Mouse (Mus musculus): Measurements from ENCODE around the gene Arvcf. TPM values are rescaled to one million over a fixed set of nuclear protein-coding genes. Genes with fewer than 3 reads are reported as not detected.
A peak's percentile ranks its signal among the peaks of the same experiment; 100 is the strongest.

The Arvcf gene
- polyA plus RNA-seq, 1 experiment from 2014 or later: 71.2 TPM

DNA sequence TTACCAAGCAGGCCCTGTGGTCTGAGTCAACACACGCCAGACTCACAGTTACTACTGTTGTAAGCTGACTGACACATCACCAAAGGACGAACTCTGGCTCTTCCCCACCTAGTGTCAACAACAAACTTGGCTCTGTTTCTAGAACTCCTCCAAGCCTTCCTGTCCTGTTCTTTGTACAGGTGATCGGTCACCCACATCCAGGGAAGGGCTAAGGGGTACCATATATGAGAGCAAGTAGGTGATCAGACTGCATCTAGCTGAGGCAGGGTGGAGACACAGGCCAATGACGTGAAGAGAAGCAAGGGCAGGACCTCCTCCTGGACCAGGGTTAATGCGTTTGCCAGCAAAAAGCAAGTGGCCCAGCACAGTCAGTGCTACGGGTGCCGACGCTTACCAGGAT is 6.4 kb upstream of the Arvcf start:
- WGBS: 88% methylated on average over 8 of the region's 8 CpGs
- Histone ChIP-seq H3K4me3 (no peak overlapping the region), H3K36me3 (replicated peaks) (0 out of 2 replicates have a peak, but pooled peaks cover 3% of the 10 kb centered on the region), H3K4me1 (peaks cover 21% of the 10 kb centered on the region), H3K27me3 (replicated peaks; ENCODE audit: low read depth, poor library complexity, severe bottlenecking) (peaks cover 6% of the 10 kb centered on the region), H3K27ac (replicated peaks) (no peak overlapping the region), H3K9me3 (no peaks in the 10 kb centered on the region)
- no peak for DNase-seq (ENCODE audit: low spot score)

GRCm38 (mm10) chr16:18342076-18342475 is 5.9 kb upstream of the Arvcf start:
- peaks cover 11% of the 10 kb centered on the region for H3K27me3 ChIP-seq (replicated peaks; ENCODE audit: low read depth, poor library complexity, severe bottlenecking)
- H3K4me1 ChIP-seq: peaks cover 22% of the 10 kb centered on the region

DNA sequence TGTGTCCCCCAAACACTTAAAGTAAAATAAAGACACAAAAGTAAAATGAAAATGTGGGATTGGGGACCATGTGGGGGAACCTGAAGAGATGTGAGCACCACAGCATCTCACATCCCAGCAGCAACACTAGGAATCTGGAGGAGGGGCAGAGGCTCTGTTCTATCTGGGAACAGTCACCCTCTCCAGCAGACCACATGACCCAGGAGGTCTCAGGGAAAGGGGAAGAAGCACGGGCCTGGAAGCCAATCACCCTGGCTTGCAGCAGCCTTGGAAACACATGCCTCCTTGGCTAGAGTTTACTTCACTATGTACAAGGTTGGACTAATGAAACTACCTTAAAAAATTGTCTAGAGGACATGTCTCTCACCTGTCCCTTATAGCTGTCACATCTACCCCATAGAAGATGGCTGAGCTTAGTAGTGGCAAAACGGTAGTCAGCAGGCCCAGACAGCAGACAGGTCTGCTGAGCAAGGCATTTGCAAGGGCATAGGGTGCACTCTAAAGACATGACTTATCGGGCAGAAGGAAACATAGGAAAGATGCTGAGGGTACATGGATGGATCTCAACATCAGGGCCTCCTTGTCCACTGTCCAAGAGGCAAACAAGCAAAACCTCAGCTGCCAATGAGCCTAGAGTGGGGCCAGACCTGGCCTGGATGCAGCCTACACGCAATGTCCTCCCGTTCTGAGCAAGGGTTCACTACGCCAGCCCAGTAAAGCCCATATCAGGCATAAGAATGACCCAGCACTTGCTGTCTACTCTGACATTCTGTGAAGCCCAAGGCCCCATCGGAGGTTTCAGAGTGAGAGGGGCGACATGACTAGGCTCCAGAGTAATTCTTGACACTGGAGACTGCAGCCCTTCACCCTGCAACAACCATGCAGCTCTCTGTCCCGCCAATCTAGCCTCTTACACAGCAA is 5.1 kb upstream of the Arvcf start:
- peaks cover 31% of the 10 kb centered on the region for H3K4me1 ChIP-seq
- peaks cover 19% of the 10 kb centered on the region for H3K27me3 ChIP-seq (replicated peaks; ENCODE audit: low read depth, poor library complexity, severe bottlenecking)
- no peak for DNase-seq (ENCODE audit: low spot score)
- peak overlapping the region; percentile 63 for H3K4me3 ChIP-seq
- WGBS: 55% methylated on average over 9 of the region's 9 CpGs
- 0 out of 2 replicates have a peak, but pooled peaks cover 3% of the 10 kb centered on the region for H3K36me3 ChIP-seq (replicated peaks)
- H3K27ac ChIP-seq (replicated peaks): peak overlapping the region; percentile 66
- H3K9me3 ChIP-seq: no peaks in the 10 kb centered on the region

More at GRCm38 (mm10) chr16:18342076-18342475, 5.9 kb upstream of the Arvcf start:
- DNase-seq (ENCODE audit: low spot score): no peak
- Histone ChIP-seq H3K4me3 (no peak overlapping the region), H3K27ac (replicated peaks) (no peak overlapping the region), H3K9me3 (no peaks in the 10 kb centered on the region), H3K36me3 (replicated peaks) (0 out of 2 replicates have a peak, but pooled peaks cover 3% of the 10 kb centered on the region)
- 91% methylated on average over 2 of the region's 2 CpGs for WGBS

GRCm38 (mm10) chr16:18343778-18344177 is 4.2 kb upstream of the Arvcf start:
- Histone ChIP-seq H3K36me3 (replicated peaks) (no peaks in the 10 kb centered on the region), H3K27me3 (replicated peaks; ENCODE audit: low read depth, poor library complexity, severe bottlenecking) (peaks cover 26% of the 10 kb centered on the region), H3K9me3 (no peaks in the 10 kb centered on the region), H3K27ac (replicated peaks) (peak overlapping the region; percentile 66), H3K4me1 (peaks cover 39% of the 10 kb centered on the region), H3K4me3 (peak overlapping the region; percentile 63)
- under 1% methylated on average over 38 of the region's 38 CpGs for WGBS
- DNase-seq (ENCODE audit: low spot score): peak; percentile 96

- peak; percentile 87 for DNase-seq (ENCODE audit: low spot score)
- Histone ChIP-seq H3K27me3 (replicated peaks; ENCODE audit: low read depth, poor library complexity, severe bottlenecking) (peaks cover 41% of the 10 kb centered on the region), H3K4me3 (no peak overlapping the region), H3K9me3 (no peaks in the 10 kb centered on the region), H3K36me3 (replicated peaks) (no peaks in the 10 kb centered on the region), H3K27ac (replicated peaks) (no peak overlapping the region), H3K4me1 (peaks cover 48% of the 10 kb centered on the region)
- WGBS: 5% methylated on average over 3 of the region's 3 CpGs
These were observed 2.7 kb upstream of the Arvcf start for GRCm38 (mm10) chr16:18345243-18345642.

GRCm38 (mm10) chr16:18348601-18349175 is 706 bp downstream of the Arvcf start:
- peaks cover 36% of the 10 kb centered on the region for H3K4me1 ChIP-seq
- H3K36me3 ChIP-seq (replicated peaks): no peaks in the 10 kb centered on the region

GRCm38 (mm10) chr16:18349761-18350325 is 1.9 kb downstream of the Arvcf start:
- H3K4me1 ChIP-seq: peaks cover 27% of the 10 kb centered on the region
- no peak overlapping the region for H3K4me3 ChIP-seq
- no peaks in the 10 kb centered on the region for H3K9me3 ChIP-seq
- H3K27me3 ChIP-seq (replicated peaks; ENCODE audit: low read depth, poor library complexity, severe bottlenecking): peaks cover 50% of the 10 kb centered on the region
- DNase-seq (ENCODE audit: low spot score): no peak
- WGBS: 72% methylated on average over 12 of the region's 12 CpGs
- 0 out of 2 replicates have a peak, but pooled peaks cover 4% of the 10 kb centered on the region for H3K36me3 ChIP-seq (replicated peaks)
- no peak overlapping the region for H3K27ac ChIP-seq (replicated peaks)

More at GRCm38 (mm10) chr16:18348601-18349175, 706 bp downstream of the Arvcf start:
- peak overlapping the region; percentile 79 for H3K27ac ChIP-seq (replicated peaks)
- H3K4me3 ChIP-seq: peak overlapping the region; percentile 69
- H3K9me3 ChIP-seq: no peaks in the 10 kb centered on the region
- peaks cover 50% of the 10 kb centered on the region for H3K27me3 ChIP-seq (replicated peaks; ENCODE audit: low read depth, poor library complexity, severe bottlenecking)
- WGBS: under 1% methylated on average over 28 of the region's 28 CpGs
- DNase-seq (ENCODE audit: low spot score): peak; percentile 58

GRCm38 (mm10) chr16:18351313-18352055 is 3.5 kb downstream of the Arvcf start:
- 0 out of 2 replicates have a peak, but pooled peaks cover 4% of the 10 kb centered on the region for H3K36me3 ChIP-seq (replicated peaks)
- H3K4me1 ChIP-seq: peaks cover 27% of the 10 kb centered on the region
- 61% methylated on average over 5 of the region's 5 CpGs for WGBS
- H3K27ac ChIP-seq (replicated peaks): no peak overlapping the region
- peak; percentile 44 for DNase-seq (ENCODE audit: low spot score)
- peaks cover 45% of the 10 kb centered on the region for H3K27me3 ChIP-seq (replicated peaks; ENCODE audit: low read depth, poor library complexity, severe bottlenecking)
- no peak overlapping the region for H3K4me3 ChIP-seq
- H3K9me3 ChIP-seq: no peaks in the 10 kb centered on the region

GRCm38 (mm10) chr16:18353106-18353505 is 5.1 kb downstream of the Arvcf start:
- Histone ChIP-seq H3K4me1 (peaks cover 15% of the 10 kb centered on the region), H3K36me3 (replicated peaks) (0 out of 2 replicates have a peak, but pooled peaks cover 5% of the 10 kb centered on the region), H3K27me3 (replicated peaks; ENCODE audit: low read depth, poor library complexity, severe bottlenecking) (peaks cover 31% of the 10 kb centered on the region), H3K27ac (replicated peaks) (no peak overlapping the region), H3K9me3 (no peaks in the 10 kb centered on the region), H3K4me3 (no peak overlapping the region)
- 71% methylated on average over 1 of the region's 1 CpGs for WGBS
- DNase-seq (ENCODE audit: low spot score): no peak

DNA sequence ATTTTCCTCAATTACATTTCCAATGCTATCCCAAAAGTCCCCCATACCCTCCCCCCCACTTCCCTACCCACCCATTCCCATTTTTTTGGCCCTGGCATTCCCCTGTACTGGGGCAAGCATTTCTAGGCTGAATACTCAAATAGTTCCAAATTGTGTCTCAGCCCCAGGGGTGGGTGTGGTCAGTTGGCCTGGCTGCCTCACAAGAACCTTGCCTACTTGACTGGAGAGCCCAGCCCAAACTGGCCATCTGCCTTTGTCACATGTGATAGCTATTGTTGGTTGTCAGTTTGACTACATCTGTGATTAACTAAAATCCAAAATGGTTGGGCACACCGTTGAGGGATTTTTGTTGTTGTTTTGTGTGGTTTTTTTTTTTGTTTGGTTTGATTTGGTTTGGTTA is 9.0 kb downstream of the Arvcf start:
- H3K36me3 ChIP-seq (replicated peaks): 0 out of 2 replicates have a peak, but pooled peaks cover 6% of the 10 kb centered on the region
- H3K4me3 ChIP-seq: no peak overlapping the region
- H3K9me3 ChIP-seq: no peaks in the 10 kb centered on the region
- H3K27me3 ChIP-seq (replicated peaks; ENCODE audit: low read depth, poor library complexity, severe bottlenecking): no peaks in the 10 kb centered on the region
- 92% methylated on average over 1 of the region's 1 CpGs for WGBS
- no peaks in the 10 kb centered on the region; the same call in 1 of the 2 replicates for H3K4me1 ChIP-seq
- H3K27ac ChIP-seq (replicated peaks): no peak overlapping the region
- no peak for DNase-seq (ENCODE audit: low spot score)

GRCm38 (mm10) chr16:18357977-18358376 is 10.0 kb downstream of the Arvcf start:
- H3K4me3 ChIP-seq: no peak overlapping the region
- no peaks in the 10 kb centered on the region for H3K9me3 ChIP-seq
- H3K27me3 ChIP-seq (replicated peaks; ENCODE audit: low read depth, poor library complexity, severe bottlenecking): no peaks in the 10 kb centered on the region
- no peak for DNase-seq (ENCODE audit: low spot score)
- no peak overlapping the region for H3K27ac ChIP-seq (replicated peaks)
- 88% methylated on average over 6 of the region's 6 CpGs for WGBS
- no peaks in the 10 kb centered on the region; the same call in 1 of the 2 replicates for H3K4me1 ChIP-seq
- 0 out of 2 replicates have a peak, but pooled peaks cover 6% of the 10 kb centered on the region for H3K36me3 ChIP-seq (replicated peaks)

All from embryonic facial prominence, embryonic 10.5 days (tissue).